Mouse (Mus musculus) layer of hippocampus, postnatal 25 days (tissue): Measurements from ENCODE around the gene Ggt6. TPM values are rescaled to one million over a fixed set of nuclear protein-coding genes. Genes with fewer than 3 reads are reported as not detected.
A peak's percentile ranks its signal among the peaks of the same experiment; 100 is the strongest.
"Not testable (repeated sequence)": the region's sequence is repeated elsewhere in the genome, so short reads cannot be mapped to it uniquely, and the experiment has no call there.

Experiments used
- DNase-seq, 2 experiments: peaks; one replicate each; pipeline ENCODE4 v3.0.0; 2022; ENCODE audit warnings: mixed read lengths in 2 of 2, low spot score in 1 of 2; ENCODE audit errors: extremely low spot score in 1 of 2
- total RNA-seq, 2 experiments: library from RNA; stranded (reverse); gene quantifications; 2 replicates each; pipeline ENCODE4 v1.2.3; 2021

Ggt6 gene
- total RNA-seq, 2 experiments from 2014 or later = 0.20 TPM; not detected in 1

GRCm38 (mm10) chr11:72435694-72436045 lies 344 bp downstream of the Ggt6 start:
- no peak for DNase-seq

DNA sequence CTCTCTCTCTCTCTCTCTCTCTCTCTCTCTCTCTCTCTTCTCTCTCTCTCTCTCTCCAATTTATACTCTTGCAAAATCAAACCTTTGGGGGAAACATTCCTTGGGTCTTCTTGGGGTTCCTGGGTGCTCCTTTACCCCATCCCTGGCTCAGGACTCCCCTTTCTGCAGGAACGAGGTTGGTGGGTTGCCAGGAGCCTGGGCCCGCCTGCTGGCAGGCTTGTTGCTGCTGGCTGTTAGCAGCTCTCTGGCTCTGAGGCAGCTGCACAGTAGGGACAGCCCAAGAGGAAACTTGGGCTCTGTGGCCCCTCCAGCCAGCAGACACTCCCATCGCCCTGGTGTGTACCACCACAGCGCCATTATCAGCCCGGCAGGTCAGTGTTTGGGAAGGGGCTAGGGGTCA lies 945 bp downstream of the Ggt6 start:
- DNase-seq = peak in 1 of 2 experiments; percentile 60

GRCm38 (mm10) chr11:72436756-72437650 lies 1.7 kb downstream of the Ggt6 start:
- no peak for DNase-seq

DNA sequence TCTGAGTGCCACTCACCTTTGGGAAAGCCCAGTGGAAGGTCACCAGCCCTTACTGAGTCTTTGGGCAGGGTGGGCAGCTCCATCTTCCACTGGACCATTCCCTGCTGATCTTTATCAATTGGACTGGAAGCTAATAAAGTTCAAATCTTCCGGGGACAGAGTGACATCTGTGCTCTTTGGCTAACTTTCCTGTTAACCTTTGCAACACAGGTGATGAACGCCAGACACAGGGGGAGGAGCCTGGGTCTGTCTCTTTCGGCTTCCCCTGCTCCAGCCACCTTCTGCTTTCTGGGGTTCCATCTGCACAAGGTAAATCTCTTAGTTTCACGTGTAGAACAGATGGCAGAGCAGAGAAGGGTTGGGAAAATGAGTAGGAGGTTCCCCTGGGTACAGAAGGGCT lies 3.1 kb downstream of the Ggt6 start:
- DNase-seq = no peak

- DNase-seq = not testable (repeated sequence)
Measured at GRCm38 (mm10) chr11:72440597-72440964, 5.3 kb downstream of the Ggt6 start.

DNA sequence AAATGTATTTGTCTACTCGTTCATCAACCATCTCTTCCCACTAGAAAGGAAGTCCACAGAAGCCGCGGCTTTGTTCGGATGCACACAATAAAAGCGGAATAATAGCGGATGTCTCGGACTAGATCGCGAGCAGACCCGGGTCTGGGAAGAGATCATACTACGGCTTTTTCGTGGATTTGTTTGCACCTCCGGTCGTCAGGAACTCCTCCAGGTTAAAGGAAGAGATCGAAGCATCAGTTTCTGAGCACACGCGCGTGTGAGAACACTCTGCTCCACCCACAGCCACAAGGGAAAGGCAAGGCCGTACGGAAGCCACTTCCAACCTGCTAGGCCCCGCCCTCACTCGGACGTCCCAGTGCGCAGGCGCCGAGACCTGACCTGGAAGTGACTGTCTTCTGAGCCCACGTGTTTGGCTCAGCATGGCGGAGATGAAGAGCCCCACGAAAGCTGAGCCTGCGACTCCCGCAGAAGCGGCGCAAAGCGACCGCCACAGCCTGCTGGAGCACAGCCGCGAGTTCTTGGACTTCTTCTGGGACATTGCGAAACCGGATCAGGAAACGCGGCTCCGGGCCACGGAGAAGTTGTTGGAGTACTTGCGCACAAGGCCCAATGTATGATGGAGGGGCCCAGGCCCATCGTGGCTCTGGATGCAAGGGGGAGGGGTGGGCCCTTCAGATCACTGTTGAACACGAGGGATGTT lies 5.8 kb downstream of the Ggt6 start, which contains the start of gene Mybbp1a:
TSS of gene Mybbp1a (plus strand) at position 391 of the 700 bp plus-strand sequence.
- peak; percentile 96 to 98 for DNase-seq

DNA sequence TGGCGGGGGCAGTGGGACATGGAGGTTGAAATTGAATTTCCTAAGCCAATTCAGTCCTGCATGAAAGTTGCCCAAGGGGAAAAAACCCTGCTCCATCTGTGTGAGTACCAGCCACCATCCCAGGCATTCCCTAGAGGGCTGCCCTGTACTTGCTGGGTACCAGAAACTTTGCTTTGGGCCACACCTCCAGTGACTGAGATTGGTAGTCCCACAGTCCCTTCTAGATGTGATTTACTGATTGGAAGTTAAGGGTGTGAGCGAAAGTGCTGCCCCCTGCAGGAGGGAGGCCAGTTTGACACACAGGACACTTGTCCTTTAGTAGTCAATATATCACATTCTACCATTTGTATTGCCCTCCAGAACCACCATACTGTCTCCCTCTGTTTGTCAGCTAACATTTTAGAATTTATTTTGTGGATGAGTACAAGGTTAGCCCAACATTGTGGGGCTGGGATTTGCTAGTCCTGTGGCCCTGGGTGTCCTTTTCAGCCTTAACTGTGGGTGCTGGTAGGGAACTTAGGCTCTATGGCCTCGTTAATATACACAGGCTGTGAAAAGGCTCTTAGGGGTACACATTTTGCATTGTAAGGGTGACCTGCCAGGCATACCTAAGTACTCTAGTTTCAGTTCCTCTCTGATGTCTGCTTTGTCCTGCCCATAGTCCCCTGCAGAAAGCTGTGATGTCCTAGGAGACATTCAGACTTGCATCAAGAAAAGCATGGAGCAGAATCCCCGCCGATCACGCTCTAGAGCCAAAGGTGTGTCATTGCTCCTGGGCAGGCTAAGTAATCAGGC lies 11.2 kb downstream of the Ggt6 start:
- DNase-seq = peak in 1 of 2 experiments; percentile 66

DNA sequence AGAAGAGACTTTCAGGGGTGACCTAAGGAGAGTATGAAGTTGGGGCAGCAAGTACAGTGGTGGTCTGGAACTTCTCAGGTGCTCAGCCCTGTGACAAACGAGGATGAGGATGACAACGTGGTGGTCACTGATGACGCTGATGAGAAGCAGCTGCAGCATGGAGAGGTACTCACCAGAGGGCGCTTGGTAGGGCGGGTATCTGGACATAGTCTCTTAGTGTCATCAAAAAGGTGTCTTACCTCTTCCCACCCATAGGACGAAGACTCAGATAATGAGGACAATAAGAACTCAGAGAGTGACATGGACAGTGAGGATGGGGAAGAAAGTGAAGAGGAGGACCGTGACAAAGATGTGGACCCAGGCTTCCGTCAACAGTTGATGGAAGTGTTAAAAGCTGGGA lies 12.1 kb downstream of the Ggt6 start:
- no peak for DNase-seq

GRCm38 (mm10) chr11:72452140-72452665 lies 16.9 kb downstream of the Ggt6 start:
- DNase-seq = no peak

DNA sequence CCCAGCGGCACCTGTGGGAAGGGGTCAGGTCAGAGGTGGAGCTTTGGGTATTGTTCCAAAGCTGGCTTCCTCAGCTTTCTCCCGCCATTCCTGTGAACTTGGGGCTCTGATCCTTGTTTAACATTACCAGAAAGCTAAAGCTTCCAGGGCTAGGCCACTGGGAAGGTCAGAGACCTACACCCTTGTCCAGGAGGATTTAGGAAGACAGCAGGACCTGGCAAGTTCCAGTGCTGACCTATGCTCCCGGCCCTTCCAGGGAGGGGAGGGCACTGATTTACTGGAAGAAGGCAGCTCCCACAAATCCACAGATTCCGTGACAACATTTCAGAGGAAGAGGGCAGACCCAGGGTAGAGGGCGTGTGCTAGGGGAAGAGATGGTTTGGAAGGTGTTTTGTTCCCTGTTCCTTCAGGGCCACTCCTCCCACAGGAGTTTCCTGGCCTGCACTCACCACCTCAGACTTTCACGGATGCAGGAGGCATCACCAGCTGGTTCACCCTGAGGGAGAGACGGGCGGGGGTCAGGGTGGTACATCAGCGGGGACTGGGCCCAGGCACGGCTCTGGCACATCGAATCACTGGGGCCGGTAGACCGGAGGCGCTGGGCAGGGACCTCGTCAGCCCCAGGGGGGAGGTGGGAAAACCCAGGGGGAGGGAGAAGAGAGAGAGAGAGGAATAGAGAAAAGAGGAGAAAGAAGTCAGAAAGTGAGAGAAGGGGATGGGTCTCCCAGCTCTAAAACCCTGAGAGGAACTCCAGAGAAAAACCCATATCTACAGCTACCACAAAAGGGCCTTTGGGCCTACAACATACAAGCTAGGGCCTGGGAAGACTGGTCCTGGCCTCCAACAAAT lies 18.0 kb downstream of the Ggt6 start:
- DNase-seq = no peak

DNA sequence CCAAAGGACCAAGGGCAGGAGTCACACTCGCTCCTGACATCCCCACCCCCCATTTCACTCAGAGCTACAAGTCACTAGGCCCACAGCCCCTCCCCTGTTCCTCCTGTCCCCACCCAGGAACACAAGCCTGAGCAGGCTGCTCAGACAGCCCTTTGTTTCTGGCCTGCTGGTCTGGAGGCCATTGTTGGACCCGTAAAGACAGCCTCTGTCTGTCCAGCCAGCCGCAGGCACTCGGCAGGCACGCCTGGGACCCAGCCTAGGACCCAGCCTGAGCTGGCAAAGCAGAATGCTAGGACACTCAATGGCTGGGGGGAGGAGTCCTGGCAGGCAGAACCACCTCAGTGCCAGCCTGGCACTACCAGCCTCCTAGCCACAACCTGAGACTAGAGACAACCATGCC lies 20.4 kb downstream of the Ggt6 start:
- no peak for DNase-seq

DNA sequence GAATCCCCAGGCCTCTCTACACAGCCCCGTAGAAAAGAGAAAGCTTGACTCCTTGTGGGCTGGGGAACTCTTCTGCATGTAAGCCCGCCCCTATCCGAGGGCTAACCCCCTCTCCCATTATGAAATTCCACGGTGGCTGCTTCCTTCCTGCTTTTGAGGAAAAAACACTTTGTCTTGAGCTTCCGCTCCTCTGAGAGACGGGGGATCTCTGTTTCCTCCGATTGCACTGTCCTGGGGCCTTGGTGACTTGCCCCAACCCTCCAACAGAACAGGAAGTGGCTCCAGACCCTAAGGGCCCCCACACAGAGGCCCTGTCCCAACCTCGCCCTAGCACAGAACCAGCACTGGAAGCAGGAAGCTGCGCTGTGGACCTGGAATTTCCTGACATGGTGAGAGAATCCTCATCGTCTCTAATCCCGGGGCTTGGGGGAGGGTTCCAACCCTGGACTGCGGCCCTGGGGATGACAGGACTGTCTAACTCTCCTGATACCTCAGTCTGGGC lies 22.7 kb downstream of the Ggt6 start:
- no peak for DNase-seq

- DNase-seq = no peak
Measured at GRCm38 (mm10) chr11:72458502-72458901, 23.2 kb downstream of the Ggt6 start.

DNA sequence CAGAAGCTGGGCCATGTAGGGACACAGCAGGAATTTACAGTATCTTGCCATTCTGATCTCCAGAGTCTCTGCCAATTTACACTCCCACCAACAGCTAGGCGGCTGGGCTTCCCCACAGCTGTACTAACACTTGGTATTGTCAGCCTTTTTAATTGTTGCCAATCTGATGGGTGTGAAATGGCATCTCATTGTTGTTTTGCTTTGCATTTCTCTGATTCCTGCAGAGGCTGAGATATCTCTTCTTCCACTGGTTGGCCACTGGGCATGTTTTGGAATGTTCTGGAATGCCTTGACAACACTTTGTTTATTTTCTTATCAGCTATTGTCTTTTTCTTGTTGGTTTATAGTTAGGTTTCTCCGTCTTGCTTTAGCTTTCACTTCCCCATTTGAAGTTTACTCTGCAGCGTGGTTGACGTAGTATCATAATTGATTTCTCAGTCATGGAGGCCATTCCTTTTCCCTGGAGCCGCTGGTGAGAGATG lies 26.2 kb downstream of the Ggt6 start:
- no peak for DNase-seq

DNA sequence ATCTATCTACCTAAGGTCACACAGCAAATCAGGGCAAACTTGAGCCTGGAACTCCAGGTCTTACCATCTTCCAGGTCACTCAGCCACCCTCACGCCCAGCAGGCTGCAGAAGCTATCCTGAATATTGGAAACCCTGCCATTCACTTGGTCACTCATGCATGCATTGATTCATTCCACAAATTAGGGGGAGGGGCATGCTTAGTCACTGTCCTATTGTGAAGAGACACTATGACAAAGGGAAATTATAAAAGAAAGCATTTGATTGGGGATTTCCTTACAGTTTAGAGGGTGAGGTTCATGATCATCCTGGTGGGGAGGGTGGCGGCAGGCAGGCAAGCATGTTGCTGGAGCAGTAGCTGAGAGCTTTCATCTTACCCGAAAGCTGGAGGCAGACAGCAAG lies 29.5 kb downstream of the Ggt6 start:
- no peak for DNase-seq

GRCm38 (mm10) chr11:72465978-72466693 lies 30.8 kb downstream of the Ggt6 start:
- DNase-seq = no peak

- no peak for DNase-seq
Measured at GRCm38 (mm10) chr11:72466694-72467507, 31.6 kb downstream of the Ggt6 start.

GRCm38 (mm10) chr11:72468525-72468924 lies 33.2 kb downstream of the Ggt6 start:
- DNase-seq = no peak
